Mouse (Mus musculus): Measurements from ENCODE around the gene Gm20815. TPM values are rescaled to one million over a fixed set of nuclear protein-coding genes. Genes with fewer than 3 reads are reported as not detected.

Gm20815 gene
- polyA plus RNA-seq (2012; rRNA removed) = not detected in 2 replicates

DNA sequence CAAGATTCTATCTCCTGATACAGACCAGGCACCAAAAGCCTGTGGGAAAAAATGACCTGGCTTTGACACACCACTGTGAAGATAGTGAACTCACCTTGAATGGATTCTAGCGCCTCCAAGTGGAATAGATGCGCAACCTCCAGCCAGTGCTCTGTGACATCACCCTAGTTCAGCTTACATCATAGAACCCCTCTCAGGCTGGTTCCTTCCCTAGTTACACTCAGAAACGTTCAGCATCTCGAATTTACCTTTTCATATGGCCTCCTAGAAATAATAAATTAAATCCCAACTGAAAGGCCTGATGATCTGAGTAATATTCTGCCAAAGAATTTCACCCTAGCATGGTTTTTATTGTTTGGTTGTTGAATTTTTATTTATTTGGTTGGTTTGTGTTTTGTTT is at the start of gene Gm20815:
Gm20815 (minus strand) TSS at position 101 of the 400 bp plus-strand sequence.

Data from central nervous system, embryonic 11.5 days (tissue).